Mouse (Mus musculus): Measurements from ENCODE around the gene Gm20219.
"Not testable (repeated sequence)": the region's sequence is repeated elsewhere in the genome, so short reads cannot be mapped to it uniquely, and the experiment has no call there.

Gm20219 gene

DNA sequence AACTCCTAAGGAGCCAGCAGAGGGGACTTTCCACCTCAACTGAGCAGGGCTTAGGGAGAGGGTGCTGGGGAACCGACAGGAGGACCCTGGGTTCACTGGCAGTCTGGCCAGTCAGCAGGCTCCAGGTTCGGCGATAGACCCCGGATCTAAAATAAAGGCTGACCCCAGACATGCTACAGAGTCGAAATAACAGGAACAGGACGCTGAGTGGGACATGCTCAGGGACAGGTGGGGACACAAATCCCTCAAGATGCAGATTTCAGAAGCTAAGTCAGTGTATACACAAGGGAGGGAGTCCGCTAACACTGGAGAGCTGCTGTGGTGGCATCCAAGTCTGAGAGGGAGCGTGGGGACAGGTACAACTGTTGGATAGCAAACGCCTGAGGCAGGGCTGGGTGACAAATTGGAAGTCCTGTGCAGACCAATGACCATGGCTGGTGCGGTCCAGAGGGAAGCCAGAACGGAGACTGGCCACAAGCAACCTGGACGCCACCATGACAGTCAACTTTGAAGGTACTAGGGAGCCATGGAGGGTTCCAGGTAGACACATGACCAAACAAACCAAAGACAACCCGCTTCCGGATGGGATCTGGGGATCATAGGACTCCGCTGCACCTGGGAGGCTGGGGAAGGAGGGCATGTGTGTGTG, 47.6 kb downstream of the Gm20219 start:
- no peak for TF ChIP-seq CTCF (conservative IDR thresholded peaks at IDR 0.05; ENCODE audit: low read length)
- no peak for TF ChIP-seq NANOG (IDR thresholded peaks at IDR 0.05; ENCODE audit: borderline replicate concordance, low read length)
- TF ChIP-seq POU5F1 (IDR thresholded peaks at IDR 0.05; ENCODE audit: borderline replicate concordance, low read length), result no peak
- Histone ChIP-seq H3K4me3 (replicated peaks; ENCODE audit: low read length) (peak overlapping the region; percentile 88), H3K4me1 (replicated peaks; ENCODE audit: low read depth, low read length) (peaks cover 60% of the 10 kb centered on the region), H3K27me3 (ENCODE audit: insufficient read depth, low read length) (peaks cover 36% of the 10 kb centered on the region), H3K9me3 (ENCODE audit: low read length) (no peaks in the 10 kb centered on the region), H3K36me3 (ENCODE audit: insufficient read depth, low read length) (no peaks in the 10 kb centered on the region)

DNA sequence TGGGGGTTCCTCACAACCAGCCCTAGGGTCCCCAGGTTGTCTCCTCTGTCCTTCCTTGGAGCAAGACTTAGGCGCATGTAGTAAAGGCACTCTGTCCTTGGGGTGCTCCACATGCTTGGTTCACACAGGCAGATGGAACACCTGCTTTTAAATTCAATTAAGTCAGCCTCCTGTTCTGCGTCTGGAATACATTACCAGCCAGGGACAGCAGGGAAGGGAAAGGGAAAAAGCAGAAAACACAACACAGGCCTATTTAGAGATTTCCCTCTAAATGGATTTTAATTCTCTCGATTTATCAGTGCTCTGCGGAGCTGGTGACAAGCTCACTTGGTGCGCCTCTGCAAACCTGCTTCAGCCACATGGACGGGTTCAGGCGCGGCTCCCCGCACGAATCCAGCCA, 48.8 kb downstream of the Gm20219 start:
- Histone ChIP-seq H3K4me1 (replicated peaks; ENCODE audit: low read depth, low read length) (peaks cover 49% of the 10 kb centered on the region), H3K27me3 (ENCODE audit: insufficient read depth, low read length) (peaks cover 35% of the 10 kb centered on the region), H3K36me3 (ENCODE audit: insufficient read depth, low read length) (no peaks in the 10 kb centered on the region), H3K4me3 (replicated peaks; ENCODE audit: low read length) (no peak overlapping the region), H3K9me3 (ENCODE audit: low read length) (no peaks in the 10 kb centered on the region)
- TF ChIP-seq NANOG (IDR thresholded peaks at IDR 0.05; ENCODE audit: borderline replicate concordance, low read length) (no peak), CTCF (conservative IDR thresholded peaks at IDR 0.05; ENCODE audit: low read length) (no peak), POU5F1 (IDR thresholded peaks at IDR 0.05; ENCODE audit: borderline replicate concordance, low read length) (no peak)

DNA sequence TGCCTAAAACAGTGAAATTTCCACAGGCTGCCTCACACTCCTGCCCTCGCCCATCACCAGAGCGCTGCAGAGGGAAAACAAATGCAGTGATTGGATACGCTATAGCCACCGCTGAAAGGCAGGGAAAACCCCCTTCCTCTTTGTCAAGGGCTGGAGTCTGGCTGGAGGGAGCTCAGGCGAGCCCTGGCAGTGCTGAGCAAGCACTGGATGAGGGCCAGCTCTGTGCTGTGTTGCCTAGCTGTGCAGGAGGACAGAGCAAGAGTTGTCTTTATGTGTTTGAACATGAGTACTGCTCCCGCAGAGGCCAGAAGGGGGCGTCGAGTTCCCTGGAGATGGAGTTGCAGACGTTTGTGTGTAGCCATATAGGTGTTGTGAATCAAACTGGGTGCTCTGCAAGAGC, 51.7 kb downstream of the Gm20219 start:
- no peak overlapping the region for H3K4me3 ChIP-seq (replicated peaks; ENCODE audit: low read length)
- no peaks in the 10 kb centered on the region for H3K36me3 ChIP-seq (ENCODE audit: insufficient read depth, low read length)
- no peaks in the 10 kb centered on the region for H3K9me3 ChIP-seq (ENCODE audit: low read length)
- peaks cover 28% of the 10 kb centered on the region for H3K4me1 ChIP-seq (replicated peaks; ENCODE audit: low read depth, low read length)
- TF ChIP-seq NANOG (IDR thresholded peaks at IDR 0.05; ENCODE audit: borderline replicate concordance, low read length) (no peak), CTCF (conservative IDR thresholded peaks at IDR 0.05; ENCODE audit: low read length) (peak; percentile 32), POU5F1 (IDR thresholded peaks at IDR 0.05; ENCODE audit: borderline replicate concordance, low read length) (no peak)
- peaks cover 49% of the 10 kb centered on the region for H3K27me3 ChIP-seq (ENCODE audit: insufficient read depth, low read length)

DNA sequence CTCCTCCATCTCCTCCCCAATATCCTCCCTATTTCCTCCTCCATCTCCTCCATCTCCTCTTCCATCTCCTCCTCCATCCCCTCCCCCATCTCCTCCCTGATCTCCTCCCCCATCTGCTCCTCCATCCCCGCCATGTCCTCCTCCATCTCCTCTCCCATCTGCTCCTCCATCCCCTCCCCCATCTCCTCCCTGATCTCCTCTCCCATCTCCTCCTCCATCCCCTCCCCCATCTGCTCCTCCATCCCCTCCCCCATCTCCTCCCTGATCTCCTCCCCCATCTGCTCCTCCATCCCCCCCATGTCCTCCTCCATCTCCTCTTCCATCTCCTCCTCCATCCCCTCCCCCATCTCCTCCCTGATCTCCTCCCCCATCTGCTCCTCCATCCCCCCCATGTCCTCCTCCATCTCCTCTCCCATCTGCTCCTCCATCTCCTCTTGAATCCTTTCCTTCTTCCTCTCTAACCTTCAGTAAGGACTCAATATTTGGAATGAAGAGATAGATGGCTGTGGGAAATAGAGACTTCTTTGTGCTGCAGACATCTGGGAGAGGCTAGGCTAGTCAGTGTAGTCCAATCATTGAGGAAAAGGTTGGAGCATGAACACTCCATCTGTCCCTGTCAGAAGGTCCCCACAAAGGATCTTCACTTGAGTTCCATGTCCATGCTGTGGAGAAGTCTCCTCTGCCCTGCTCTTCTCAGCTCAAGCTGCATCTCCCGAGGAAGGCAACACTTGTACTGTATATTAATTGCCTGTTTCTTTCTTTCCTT, 52.4 kb downstream of the Gm20219 start:
- not testable (repeated sequence) for H3K4me3 ChIP-seq (replicated peaks; ENCODE audit: low read length); H3K9me3 ChIP-seq (ENCODE audit: low read length); H3K36me3 ChIP-seq (ENCODE audit: insufficient read depth, low read length)
- Histone ChIP-seq H3K27me3 (ENCODE audit: insufficient read depth, low read length) (peaks cover 55% of the 10 kb centered on the region), H3K4me1 (replicated peaks; ENCODE audit: low read depth, low read length) (peaks cover 21% of the 10 kb centered on the region)
